Mouse (Mus musculus): ENCODE data around the gene Gm29609. TPM values are rescaled to one million over a fixed set of nuclear protein-coding genes. Genes with fewer than 3 reads are reported as not detected.

Gm29609 gene
- polyA plus RNA-seq, 1 experiment: 0.71 TPM

- WGBS: 88% methylated on average over 19 of the region's 19 CpGs
Observed at GRCm38 (mm10) chr5:31199321-31199892, 19.7 kb upstream of the Gm29609 start.

DNA sequence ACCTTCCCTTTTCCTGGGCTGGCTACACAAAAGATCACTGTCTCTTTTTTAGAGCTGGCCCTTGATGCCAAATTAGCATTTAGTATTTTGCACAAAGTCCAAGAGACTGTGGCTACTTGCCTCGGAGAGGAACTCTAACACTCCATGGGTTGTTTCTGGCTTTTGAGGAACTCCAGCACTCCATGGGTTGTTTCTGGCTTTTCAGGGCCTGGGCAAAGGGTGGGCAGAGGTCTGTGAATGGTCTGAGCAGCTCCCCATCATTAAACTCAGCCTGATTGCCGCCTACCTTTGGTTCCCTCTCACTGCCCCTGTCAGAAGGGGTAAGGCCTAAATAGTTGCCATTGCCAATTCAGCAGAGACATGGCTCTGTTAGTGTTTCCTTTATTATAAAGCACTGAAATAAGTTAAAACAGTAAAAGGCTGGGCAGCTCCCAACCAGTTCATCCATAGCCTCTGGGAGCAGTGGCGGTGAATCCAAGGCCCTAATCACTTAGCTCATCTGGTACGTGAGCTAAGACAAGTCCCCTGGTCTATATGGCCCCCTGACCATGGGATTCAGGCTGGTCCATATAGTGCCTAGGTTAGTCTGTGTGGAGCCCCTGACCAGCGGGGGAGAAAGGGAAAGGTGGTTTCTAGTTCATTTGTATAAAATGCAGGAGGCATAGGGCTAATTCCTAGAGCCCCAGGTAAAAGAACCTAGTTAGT is 19.1 kb upstream of the Gm29609 start:
- DNase-seq (ENCODE audit: low read depth, low spot score): no peak
- WGBS: 77% methylated on average over 5 of the region's 5 CpGs

More at GRCm38 (mm10) chr5:31199321-31199892, 19.7 kb upstream of the Gm29609 start:
- DNase-seq (ENCODE audit: low read depth, low spot score): no peak

DNA sequence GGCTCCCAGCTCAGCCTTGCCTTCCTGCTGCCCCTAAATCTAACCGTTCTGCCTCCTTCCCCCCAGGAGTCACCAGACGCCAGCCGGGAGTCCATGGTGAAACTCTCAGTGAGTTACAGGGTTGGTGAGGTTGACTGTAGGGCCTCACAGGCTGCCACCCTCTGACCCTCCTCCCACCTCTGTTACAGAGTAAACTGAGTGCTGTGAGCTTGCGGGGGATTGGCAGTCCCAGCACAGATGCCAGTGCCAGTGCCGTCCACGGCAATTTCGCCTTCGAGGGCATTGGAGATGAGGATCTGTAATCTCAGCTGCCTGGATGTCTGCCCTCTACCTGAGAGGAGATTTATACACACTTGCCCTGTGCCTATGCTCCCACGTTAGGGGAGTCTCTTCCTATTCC is 18.5 kb upstream of the Gm29609 start:
- no peak for DNase-seq (ENCODE audit: low read depth, low spot score)
- WGBS: 76% methylated on average over 9 of the region's 9 CpGs

- WGBS: 92% methylated on average over 12 of the region's 12 CpGs
Observed at GRCm38 (mm10) chr5:31197072-31197471, 17.4 kb upstream of the Gm29609 start.

GRCm38 (mm10) chr5:31196207-31196606 is 16.5 kb upstream of the Gm29609 start:
- 84% methylated on average over 10 of the region's 10 CpGs for WGBS
- no peak for DNase-seq (ENCODE audit: low read depth, low spot score)

More at GRCm38 (mm10) chr5:31197072-31197471, 17.4 kb upstream of the Gm29609 start:
- no peak for DNase-seq (ENCODE audit: low read depth, low spot score)

DNA sequence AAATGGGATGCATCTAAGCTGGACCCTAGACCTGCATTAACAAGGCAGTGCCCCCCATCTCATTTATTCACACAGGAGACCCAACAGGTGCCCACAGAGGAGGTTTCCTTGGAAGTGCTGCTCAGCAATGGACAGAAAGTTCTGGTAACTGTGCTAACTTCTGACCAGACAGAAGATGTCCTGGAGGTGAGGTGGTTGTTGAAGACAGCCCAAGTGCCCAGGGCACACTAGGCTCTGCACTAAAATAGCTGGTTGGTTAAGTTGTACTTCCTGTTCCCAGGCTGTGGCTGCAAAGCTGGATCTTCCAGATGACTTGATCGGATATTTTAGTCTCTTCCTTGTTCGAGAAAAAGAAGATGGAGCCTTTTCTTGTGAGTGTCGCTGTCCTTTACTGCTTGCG is 16.0 kb upstream of the Gm29609 start:
- no peak for DNase-seq (ENCODE audit: low read depth, low spot score)
- WGBS: 83% methylated on average over 4 of the region's 4 CpGs

- no peak for DNase-seq (ENCODE audit: low read depth, low spot score)
- WGBS: 83% methylated on average over 16 of the region's 16 CpGs
Observed at GRCm38 (mm10) chr5:31194486-31195485, 15.1 kb upstream of the Gm29609 start.

DNA sequence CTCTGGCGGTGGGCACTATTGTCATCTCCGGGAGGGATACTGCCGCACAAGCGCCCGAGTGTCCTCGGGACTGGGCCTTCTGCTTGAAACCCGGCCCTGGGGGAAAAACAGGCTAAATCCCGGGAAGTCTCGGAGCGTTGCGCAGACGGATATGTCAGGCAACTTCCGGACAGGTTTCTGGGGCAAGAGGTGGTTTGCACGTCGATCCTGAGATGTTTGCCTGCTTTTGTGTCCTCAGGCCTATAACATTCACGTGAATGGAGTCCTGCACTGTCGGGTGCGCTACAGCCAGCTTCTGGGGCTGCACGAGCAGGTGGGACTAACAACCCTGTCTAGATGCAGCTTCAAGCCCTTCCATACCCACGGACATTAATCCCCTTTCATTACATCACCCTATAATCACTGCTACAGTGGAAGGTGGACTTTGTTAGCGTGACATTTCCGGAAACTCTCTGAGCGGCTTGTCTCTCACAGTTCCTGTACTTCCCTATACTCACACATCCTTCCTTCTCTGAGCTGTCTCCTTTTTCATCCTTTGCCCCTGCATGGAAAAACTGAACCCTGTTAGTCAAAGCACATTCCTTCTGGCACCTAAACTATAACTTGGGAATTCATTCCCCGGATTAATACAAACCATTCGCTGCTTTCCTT is 14.0 kb upstream of the Gm29609 start:
- no peak for DNase-seq (ENCODE audit: low read depth, low spot score)
- WGBS: 6% methylated on average over 25 of the region's 25 CpGs

GRCm38 (mm10) chr5:31192939-31193630 is 13.4 kb upstream of the Gm29609 start, which contains the start of the genes Snx17 and Eif2b4:
Gene Snx17 (plus strand): TSS chr5:31193227.
Gene Eif2b4 (minus strand): TSS chr5:31193430.
- peak; percentile 98 for DNase-seq (ENCODE audit: low read depth, low spot score)
- WGBS: under 1% methylated on average over 48 of the region's 48 CpGs

DNA sequence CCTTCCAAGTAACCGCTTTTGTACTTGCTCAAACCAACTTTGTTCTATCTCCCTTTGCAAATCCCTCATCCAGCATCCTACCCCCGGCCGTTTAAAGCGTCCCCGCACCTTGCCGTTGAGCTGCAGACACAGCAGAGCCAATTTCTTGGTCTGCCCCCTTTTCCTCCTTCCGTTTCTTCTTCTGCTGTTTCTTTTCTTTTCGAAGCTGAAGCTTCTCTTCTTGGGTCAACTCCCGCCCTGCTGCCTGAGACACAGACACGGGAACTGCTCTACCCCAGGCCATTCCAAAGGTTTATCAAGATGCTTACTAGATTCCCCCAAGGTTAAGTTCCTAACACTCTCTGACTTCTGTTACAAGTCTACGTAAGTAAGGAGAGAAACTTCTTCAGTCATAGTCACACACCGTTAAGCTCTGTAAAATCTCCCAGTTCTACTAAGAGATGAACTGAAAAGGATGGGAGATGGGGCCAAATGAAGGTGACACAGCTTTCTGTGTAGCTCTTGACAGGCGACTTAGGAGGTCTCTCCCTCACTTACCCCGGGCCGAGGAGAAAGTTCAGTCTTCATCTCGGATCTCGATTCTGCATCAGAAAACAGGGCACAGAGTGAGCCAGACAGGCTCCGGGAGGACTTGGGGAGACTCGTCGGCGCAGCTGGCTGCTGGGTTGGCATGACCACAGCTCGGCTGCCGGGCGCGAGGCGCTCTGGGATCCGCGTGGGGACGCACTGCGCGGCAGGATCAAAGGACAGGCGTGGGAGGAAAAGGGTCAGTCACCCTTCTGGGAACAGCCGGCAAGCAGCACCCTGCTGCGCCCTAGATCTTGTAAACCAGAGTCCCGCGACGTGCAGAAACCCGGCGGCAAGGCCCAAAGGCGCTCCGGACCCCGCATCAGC is 12.6 kb upstream of the Gm29609 start:
- 6% methylated on average over 42 of the region's 42 CpGs for WGBS
- peak; percentile 76 for DNase-seq (ENCODE audit: low read depth, low spot score)

- WGBS: 92% methylated on average over 9 of the region's 9 CpGs
- DNase-seq (ENCODE audit: low read depth, low spot score): no peak
Observed at GRCm38 (mm10) chr5:31190201-31190600, 10.5 kb upstream of the Gm29609 start.

GRCm38 (mm10) chr5:31188223-31188840 is 8.6 kb upstream of the Gm29609 start:
- 70% methylated on average over 4 of the region's 4 CpGs for WGBS

GRCm38 (mm10) chr5:31183678-31184077 is 4.0 kb upstream of the Gm29609 start:
- no peak for DNase-seq (ENCODE audit: low read depth, low spot score)
- 53% methylated on average over 4 of the region's 4 CpGs for WGBS

More at GRCm38 (mm10) chr5:31188223-31188840, 8.6 kb upstream of the Gm29609 start:
- no peak for DNase-seq (ENCODE audit: low read depth, low spot score)

- no peak for DNase-seq (ENCODE audit: low read depth, low spot score)
- WGBS: 90% methylated on average over 9 of the region's 9 CpGs
Observed at GRCm38 (mm10) chr5:31181183-31181770, 1.6 kb upstream of the Gm29609 start.

DNA sequence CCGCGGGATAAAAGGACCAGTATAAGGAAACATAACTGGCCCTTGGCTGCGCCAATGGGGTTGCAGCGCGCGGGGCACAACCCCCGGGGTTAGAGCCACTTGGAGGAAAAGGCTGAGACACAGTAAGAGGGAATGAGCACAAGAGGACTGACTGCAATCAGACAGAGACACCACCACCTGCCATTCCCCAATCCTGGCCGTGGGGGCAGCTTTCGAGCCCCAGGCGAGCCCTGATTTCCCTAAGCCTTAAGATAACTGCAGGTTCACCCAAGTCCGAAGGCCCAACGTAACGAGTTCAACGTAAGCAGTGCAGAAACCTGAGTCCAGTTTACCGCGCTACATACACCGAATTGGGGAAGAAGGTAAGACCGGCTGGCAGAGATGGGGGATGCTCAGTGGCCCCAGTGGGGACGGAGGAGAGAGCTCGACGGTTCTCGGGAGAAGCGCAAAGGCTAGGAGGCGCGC is 378 bp downstream of the Gm29609 start:
- under 1% methylated on average over 25 of the region's 25 CpGs for WGBS
- no peak for DNase-seq (ENCODE audit: low read depth, low spot score)

DNA sequence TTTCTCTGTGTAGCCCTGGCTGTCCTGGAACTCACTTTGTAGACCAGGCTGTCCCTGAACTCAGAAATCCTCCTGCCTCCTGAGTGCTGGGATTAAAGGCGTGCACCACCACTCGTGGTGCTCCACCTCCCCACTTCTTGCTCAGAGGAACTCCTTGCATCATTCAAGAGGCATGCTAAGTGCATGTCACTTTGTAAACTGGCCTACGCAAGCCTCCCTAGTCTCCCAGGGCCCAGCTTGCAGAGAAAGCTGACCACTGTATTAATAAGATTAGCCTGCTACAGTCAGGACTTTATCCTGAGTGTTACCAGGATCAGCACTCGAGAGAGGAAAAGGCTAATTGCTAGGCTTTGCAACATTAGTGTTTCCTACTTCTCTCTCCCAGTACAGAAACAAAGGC is 11.1 kb downstream of the Gm29609 start:
- DNase-seq (ENCODE audit: low read depth, low spot score): no peak

GRCm38 (mm10) chr5:31164878-31165277 is 14.8 kb downstream of the Gm29609 start:
- DNase-seq (ENCODE audit: low read depth, low spot score): no peak
- WGBS: 96% methylated on average over 1 of the region's 1 CpGs

More for the DNA sequence above, 11.1 kb downstream of the Gm29609 start:
- WGBS: 87% methylated on average over 4 of the region's 4 CpGs

Data from large intestine, adult 2 months (tissue).